Mouse (Mus musculus) lung, adult 18-20 months (tissue): ENCODE measurements around the gene Ccdc141.

Experiments used
- DNase-seq, 2 experiments: peaks; one replicate each; pipeline ENCODE4 v3.0.0; 2022; ENCODE audit warnings: mixed read lengths in 2 of 2

Gene Ccdc141

DNA sequence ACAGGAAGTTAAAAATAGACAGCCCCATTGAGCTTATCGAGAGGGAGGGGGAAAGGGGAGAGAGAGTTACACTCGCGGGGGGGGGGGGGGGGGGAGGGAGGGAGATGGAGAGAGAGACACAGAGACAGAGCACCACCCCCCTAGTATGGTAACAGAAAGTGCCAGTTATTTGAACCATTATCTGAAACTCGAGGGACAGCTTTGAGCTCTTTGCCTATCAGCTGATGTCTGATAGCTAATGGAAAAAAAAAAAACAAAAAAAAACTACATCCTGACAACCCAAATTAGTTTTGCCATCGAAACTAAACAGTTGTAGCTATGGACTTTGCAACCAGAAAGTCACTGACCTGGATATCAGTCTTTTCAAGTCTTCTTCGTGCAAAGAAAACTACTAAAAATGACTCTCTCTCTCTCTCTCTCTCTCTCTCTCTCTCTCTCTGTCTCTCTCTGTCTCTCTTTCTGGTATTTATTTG, at the start of gene Ccdc141:
Gene Ccdc141, minus strand, starts transcription at position 4 of the 473 bp plus-strand sequence.
- no peak for DNase-seq

DNA sequence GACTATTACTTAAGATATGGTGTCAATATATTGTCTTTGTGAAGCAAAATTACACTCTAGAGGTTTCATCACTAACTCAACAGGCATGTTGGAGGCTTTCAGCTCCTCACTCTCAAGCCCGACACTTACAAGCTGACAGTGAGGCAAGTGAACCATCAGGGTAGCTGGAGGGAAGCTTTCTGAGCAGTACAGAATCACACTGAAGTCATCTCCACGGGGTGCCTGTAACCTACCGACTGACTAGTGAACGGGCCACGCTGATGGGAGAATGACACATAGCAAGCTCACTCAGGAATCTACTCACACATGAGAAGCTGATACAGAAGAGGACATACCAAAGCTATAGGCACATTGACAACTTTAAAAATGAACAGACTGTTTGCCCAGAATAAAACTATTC, 42.4 kb upstream of the Ccdc141 start:
- no peak for DNase-seq

DNA sequence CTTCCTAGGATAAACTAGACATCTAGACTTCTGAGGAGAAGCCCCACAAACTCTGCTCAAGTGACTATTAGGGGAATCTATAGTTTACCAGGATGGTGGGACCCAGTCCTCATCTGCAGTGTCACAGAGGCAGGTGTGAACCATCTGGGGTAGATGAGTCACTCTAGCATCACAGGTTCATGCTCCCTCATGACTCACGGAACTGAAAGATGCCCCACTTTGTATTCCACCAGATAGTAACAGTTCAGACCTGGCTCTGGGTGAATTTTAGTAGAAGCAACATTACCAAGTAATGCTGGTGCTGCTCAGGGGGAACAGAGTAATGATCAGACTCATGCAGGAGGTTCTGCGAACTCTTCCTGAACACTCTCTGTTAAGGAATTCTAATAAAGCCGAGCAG, 36.5 kb upstream of the Ccdc141 start:
- DNase-seq = no peak

DNA sequence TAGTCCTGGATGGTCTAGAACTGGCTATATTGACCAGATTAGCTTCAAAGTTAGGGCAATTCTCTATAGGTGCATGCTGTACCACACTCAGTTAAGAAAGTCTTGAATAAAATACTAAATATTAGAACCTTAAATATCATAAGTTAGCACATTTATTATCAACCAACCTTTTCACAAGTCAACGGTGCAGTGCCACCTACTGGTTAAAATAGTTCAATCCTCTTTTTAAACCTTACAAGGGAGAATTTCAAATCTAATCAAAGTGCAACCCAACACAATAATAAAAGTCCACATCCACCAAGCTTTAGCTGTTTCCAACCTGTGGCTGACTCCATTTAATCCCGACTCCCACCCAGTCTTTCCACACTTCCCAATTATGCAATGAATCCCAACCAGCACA, 33.5 kb upstream of the Ccdc141 start:
- no peak for DNase-seq

DNA sequence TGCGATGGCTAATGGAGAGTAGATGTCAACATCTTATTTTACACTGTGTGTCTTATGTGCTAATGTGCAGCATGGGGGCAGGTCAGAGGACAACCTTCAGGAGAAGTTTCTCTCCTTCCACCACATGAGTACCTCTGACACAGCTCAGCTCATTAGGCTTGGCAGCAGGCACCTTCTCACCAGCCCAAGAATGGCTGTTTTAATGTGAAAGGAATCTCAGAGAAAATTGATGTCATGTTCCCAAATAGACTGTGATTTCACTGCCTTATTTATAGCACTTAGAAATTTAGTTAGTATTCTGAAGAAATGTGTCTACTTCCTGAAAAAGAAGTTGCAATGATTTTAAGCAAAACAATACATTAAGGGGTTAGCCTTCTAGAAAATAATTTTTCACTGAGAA, 31.5 kb upstream of the Ccdc141 start:
- no peak for DNase-seq

DNA sequence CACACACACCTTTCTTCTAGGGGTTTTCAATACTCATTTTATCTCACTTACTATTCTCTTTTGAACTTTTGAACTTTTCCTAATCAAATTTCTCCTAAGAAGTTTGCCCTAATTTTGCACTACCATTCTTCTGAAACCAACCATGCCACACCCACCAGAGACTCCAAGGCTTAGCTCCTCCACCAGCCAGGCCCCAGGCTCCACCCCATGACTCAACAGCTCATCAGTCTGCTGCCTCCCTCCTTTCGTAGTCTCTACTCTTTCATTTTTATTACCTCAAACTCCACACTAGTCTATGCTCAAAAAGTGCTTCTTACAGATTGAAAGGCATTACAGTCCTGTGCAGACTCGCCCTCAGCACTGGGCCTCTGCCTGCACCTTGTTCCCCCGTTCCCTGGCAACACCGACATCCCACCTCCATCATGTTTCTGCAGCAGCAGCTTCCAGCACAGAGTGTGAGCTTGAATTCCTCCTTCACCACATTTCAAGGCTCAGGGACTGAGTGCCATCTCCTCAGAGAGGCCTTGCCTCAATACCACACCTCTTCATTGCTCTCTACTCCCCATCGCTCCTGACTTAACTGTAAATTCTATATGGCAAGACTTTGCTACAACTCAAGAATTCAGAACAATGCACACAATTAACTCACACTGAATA, 30.6 kb upstream of the Ccdc141 start:
- no peak for DNase-seq

DNA sequence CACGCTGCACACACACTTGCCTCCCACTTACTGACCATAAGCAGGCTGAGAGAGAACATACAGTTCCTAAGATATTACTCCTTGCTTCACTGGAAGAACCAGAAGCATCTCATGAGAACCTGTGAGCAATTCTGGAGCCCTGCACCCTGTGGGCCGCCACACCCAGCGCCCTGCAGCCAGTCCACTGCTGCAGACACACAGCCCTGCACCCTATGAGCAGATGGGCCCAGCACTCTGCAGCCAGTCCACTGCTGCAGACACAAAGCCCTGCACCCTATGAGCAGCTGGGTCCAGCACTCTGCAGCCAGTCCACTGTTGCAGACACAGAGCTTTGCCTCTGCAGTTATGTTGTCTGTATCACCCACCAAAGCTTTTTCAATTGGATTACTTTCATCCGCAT, 29.9 kb upstream of the Ccdc141 start:
- DNase-seq = no peak

DNA sequence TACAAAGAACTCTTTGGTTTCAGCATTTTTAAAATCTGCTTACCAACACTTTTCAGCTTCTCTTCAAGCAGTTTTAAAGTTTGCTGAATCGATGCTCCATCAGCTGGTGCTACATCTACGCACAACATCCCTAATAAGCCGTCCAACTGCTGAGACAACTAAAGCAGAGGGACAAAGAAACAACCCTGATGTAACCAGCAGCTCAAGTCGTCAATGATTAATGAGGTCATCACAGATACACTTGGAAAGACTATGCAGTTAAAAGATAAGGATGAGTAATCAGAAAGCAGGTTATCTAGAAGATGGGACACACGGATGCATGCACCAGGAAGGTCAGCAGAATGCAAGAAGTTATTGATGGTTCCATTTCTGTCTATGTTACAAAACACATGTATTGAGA, 27.8 kb upstream of the Ccdc141 start:
- DNase-seq = no peak

DNA sequence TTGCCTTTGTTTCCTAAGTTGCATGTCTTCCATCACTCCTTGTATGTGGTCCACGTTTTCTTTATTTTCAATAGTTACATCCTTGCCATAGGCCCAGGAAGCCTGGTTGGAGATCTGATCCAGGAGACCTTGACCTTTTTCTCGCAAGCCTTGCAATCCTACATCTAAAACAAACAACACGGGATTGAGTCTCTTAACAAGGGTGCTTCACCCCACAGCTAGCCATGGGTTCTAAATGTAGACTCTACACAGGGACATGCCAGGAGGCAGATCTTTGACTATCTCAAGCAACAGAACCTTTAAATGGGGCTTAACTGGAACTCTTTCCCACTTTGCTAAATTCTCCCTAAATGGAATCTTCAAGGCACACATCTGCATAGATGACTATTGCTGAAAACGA, 26.4 kb upstream of the Ccdc141 start:
- no peak for DNase-seq

DNA sequence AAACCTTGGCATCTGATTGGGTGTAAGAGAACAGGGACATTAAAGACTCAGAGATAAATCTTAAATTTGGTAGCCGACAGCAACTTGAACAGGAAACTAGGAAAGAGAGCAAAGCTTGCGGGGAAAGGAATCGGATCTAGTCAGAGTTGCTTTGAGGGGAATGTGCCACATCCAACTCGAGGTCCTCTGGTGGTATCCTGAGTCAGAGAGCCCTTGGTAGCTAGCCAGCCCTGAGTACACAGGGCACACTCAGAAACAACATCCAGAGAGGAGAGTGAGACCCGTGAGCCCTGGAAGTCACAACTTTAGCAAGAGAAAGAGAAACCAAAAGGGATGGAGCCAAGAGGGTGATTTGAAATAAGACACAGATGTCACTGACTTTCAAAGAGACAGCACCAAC, 24.6 kb upstream of the Ccdc141 start:
- no peak for DNase-seq

DNA sequence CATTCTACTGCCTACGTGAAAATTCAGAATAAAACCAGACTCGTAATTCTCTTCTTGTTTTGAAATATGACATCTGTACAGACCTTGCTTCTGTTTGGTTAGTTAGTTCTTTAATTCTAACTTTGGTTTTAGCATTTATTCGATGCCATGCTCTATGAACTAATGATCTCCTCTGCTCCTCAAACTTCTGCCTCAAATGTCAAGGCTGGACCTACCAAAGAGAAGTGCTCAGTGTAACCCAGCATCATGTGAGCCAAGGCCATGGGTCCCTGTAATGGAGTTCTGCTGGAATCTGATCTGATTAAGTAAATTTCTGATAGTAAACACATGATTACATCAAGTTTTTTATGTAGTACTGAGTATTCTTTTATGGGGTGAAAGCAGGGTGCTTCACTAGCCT, 21.4 kb upstream of the Ccdc141 start:
- no peak for DNase-seq

DNA sequence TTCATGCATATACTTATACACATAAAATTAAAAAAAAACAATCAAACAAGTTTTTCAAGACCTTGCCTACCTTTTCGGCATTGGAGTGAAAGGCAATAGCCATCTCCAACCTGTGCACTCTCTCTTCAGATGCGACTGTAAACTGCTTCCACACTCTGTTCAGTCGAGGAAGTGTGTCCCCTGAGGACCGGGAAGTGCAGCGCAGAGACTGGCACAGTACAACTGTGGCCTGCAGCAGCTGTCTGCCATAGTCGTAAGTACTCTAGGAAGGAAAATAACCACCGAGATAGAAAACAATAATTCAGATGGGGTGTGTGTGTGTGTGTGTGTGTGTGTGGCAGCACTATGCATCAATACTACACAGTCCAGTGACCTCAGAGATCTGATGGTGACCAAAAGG, 20.5 kb upstream of the Ccdc141 start:
- DNase-seq = no peak

DNA sequence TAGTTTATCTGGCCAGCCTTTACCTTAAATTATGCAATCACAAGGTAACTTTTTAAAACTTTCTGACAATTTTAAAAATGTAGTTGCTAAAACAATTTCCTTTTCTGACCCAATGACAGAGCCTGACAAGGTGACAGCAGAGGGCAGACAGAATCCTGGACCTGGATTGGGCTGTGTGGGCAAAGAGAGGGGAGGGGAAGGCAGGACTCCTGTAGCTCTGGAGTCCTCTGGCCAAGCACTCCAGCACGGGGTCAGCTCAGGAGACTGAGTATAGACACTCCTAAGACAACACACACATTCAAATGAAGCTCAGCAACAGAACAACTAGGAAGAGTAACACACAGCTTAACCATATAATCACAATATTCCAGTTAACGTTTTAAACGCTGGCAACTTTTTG, 19.9 kb upstream of the Ccdc141 start:
- DNase-seq = no peak

DNA sequence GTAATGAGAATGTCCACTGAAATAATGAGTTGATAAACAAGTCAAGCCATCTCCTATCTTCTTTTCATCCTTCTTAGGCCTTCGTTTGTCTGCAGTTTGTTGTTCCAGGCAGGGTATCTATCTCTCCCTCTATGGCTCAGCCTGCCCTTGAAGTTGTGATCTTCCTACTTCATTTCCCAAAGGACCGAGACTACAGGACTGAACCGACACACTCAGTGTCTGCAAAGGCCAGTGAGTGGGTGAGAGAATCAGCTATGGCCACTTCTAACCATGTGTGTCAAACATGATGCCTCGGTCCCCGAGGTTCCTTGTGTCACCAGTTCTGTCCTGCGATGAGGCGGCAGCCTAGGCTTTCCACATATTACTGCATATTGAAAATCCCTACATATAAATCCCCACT, 19.2 kb upstream of the Ccdc141 start:
- no peak for DNase-seq

DNA sequence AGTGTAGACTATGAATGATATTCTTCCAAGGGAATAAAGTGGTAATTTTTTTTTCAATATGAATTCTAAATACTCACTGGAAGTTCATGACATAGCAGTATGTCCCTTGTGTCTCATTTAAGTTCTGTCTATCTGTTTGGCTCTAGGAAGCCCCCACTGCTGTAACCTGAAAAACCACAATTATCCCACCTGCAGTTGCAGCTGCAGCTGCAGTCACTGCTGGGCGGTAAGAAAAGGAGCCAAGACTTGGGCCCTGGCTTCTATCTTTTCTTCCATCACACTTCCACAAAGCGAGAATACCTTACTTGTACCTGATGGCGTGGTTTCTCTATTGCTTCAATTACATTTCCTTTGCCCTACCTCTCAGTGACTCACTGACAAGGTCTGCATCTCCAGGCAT, 17.1 kb upstream of the Ccdc141 start:
- DNase-seq = no peak

DNA sequence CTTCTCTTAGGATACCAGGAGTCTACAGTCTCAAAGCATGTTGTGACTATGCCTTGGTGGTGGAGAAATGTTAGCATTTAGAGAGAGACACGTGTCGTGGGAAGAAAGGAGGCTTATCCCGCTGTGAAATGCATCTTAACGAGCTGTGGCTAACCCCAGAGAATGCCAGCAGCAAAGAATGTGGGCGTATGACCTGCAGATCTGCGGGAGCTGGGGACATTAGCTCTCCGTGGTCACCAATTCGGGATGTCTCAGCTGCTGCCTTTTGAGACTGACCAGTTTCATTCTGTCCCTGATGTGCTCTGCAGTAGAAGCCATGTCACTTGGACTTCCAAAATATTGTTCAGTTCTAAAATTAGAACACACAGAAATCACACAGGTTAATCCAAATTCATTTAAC, 16.5 kb upstream of the Ccdc141 start:
- no peak for DNase-seq

DNA sequence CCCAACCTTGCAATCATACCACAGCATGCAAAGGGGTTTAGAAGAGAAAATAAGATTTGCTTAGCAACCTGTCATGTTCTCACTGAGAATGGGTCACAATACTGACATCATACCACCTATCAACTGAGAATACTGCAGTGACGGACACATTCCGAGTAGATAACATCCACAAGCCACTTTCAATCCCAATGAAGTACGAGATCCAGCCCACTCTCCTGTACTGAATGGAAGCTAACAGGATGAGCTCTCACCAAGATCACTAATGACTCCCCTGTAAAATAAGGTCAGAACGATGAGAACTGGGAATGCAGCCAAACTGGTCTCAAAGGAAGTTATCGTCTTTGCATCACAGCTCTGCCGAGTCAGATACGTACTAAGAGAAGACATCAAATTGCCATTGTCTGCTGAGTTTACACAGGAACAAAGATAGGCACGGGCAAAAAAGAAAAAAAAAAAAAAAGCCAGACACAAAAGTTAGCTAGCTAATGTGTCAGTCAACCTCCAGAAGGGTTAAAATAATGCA, 13.7 kb upstream of the Ccdc141 start:
- DNase-seq = no peak

DNA sequence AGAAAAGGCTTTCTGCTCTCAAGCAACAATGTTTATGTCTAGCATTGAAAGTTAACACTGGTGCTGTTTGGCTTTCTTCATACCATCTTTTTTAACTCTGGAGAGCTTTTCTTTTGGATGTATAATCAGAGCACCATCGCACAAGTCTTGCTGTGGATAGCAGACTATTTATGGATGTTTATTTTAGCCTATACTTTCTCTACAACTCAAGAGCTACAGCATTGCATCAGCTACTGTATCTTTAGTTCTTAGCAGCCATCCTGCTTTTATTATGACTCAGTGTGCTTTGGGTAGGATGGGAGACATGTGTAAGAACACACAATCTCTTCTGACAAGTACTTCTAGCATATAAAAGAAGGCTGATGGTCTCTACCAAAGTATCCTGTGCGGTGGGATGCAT, 13.2 kb upstream of the Ccdc141 start:
- no peak for DNase-seq

DNA sequence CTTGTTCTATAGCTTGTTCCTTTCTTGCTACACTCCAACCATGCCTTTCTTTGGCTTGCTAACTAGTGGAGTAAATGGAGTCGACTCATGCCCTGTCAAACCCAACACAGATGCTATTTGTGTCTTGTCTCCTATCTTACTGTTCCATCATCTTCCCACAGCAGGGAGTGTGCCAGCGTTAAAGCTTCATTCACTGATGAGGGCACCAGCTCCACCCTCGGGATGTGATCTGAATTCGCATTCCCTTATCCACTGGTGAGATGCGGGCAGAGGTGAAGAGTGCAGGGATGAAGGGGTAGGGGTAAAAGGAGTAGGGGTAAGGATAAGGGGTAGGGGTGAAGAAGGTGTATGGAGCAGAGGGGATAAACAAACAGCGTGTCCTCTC, 12.6 kb upstream of the Ccdc141 start:
- no peak for DNase-seq

DNA sequence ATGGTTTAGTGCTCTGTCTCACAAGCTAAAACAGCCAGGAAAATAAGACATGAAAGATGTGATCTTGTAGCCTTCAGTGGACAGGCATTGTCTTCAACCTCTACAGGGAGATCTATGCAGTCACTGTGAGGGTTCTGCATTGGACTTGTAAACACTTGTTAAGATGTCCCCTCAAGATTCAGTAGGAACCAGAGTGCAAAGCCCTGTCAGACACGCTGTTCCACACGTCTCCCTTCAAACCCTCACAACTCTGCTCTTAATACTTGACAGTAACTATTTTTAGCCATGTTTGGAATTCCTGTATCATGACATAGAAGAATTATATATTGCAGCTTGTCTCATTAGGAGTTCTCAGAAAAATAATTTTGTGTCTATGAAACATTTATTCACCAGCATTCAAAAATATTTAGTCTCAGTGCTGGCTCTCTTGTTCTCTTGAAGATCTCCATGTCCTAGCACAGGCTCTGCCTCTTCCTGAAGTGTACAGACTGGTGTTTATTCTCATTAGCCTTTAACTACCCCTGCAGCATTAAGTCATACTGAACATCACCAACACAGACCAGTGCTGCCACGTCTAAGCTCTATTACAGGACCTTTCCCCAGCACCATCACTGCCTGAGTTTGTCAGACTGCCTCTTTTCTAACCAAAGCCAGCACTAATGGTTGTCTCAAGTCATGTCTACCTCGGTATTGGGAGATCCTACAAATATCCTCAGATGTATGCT, 12.0 kb upstream of the Ccdc141 start:
- DNase-seq = no peak

DNA sequence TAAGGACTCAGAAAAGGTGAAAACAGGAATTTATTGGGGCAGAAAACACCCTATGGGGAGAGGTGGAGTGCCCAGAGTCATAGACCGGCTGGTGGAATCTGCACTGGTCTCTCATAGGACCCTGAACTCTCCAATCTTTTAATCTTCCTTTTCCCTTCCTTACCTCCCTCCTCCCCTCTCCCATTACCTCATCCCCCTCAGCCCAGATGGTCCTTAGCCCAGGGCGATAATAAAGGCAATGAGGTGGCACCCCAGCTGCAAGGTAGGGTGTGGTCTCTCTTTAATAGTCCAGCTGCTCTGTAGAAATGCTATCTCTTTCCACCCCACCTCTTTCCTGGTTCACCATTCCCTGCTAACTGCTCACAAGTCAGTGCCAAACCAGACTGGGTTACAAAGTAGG, 7.0 kb upstream of the Ccdc141 start:
- DNase-seq = no peak

DNA sequence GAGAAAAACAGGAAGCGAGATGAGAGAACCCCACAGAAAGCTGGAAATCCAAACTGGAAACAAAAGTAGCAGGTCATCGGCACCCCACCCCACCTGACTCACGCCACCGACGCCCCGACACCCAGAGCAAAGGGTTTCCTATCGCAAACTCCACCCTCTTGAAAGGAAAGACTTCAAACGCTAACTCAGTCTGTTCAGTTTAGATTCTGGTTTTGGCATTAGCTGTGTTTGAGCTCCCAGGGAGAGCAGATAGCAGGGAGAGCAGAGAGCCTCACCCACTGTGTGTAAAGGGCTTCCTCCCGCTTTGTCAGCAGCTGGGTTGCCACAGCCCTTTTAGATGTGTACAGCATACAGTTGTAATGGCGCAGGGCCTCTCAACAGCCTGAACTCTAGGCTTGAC, 6.0 kb upstream of the Ccdc141 start:
- no peak for DNase-seq

DNA sequence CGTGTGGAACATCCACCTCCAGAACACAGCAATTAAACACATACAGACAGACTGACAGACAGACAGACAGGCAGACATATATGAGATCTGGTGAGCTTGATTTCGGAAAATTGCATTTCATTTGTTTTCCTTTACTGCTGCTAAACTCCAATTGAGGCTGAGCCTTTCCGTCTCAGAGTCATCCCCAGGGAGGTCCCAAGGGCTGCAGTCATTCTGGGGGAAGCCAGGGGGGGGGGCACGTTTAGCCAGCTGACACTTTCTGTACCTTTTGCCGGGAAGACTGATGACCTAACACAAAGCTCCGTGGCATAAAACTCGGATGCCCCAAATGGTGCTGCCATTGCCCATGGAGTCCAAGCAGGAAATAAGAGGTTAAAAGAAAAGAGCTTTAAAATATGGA, 5.0 kb upstream of the Ccdc141 start:
- DNase-seq = no peak

DNA sequence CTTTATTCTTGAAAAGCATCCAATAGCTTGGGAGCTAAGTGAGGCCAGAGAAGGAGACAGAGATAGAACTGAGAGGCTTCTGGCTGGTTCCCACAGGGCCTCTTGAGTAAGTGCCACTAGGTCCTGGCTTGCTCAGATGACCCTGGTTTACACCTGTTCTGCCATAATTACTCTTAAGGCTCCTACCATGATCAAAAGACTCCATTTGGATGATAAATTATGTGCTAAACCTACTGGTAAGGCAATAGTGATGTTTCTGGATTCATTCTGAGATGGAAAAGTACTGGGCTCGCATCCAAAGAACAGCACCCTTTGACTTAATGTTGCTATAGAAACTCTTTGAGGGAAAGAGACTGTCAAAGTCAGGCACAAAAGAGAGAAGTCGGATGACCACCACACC, 3.9 kb upstream of the Ccdc141 start:
- DNase-seq = peak in 1 of 2 experiments; percentile 46

DNA sequence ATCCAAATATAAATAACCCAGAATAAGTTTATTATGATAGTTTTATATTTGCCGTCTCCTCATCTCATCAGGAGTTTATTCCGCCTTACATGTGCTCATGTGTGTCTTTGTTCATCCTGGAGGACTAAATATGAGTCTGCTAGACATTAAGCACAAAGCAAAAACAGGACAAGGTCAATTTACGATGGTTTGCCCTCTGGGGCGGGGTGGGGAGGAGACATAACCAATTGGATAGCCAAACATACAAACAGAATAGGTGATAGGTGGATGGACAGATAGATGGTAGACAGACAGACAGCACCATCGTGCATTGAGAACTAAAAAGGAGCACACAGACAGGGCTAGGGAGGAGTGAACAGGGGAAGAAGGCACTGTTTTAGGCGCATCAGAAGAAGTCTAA, 3.4 kb upstream of the Ccdc141 start:
- DNase-seq = no peak
